7 mouse cellular contexts compared by ENCODE assay signal in genomic region chr5:142444791-142445531, GRCm38 (mm10). TPM values are rescaled to one million over a fixed set of nuclear protein-coding genes. Genes with fewer than 3 reads are reported as not detected.
A peak's percentile ranks its signal among the peaks of the same experiment; 100 is the strongest.
DNase-seq lines count a peak whose midpoint lies in the region; ATAC-seq lines count a peak whose summit lies in the region.

No protein-coding gene starts in this region.

- H3K9ac ChIP-seq in neural tube, embryonic 13.5 days, result peak overlapping the region; percentile 31; the same call in 1 of the 2 replicates
- H3K9ac ChIP-seq in embryonic facial prominence, embryonic 15.5 days, result no peak overlapping the region
- peak overlapping the region; percentile 20 for H3K9ac ChIP-seq in intestine, embryonic 16.5 days (ENCODE audit: low read depth, low read length)
- H3K9ac ChIP-seq in stomach, embryonic 15.5 days, result no peak overlapping the region

- WGBS in neural tube, embryonic 13.5 days, result 71% methylated on average over 11 of the region's 11 CpGs
- 61% methylated on average over 11 of the region's 11 CpGs for WGBS in embryonic facial prominence, embryonic 15.5 days
- 53% methylated on average over 11 of the region's 11 CpGs for whole genome bisulfite sequencing in intestine, embryonic 16.5 days
- 55% methylated on average over 11 of the region's 11 CpGs for WGBS in stomach, embryonic 15.5 days

- H3K4me3 ChIP-seq in neural tube, embryonic 13.5 days, result no peak overlapping the region
- H3K4me3 ChIP-seq in embryonic facial prominence, embryonic 15.5 days (replicated peaks), result no peak overlapping the region
- H3K4me3 ChIP-seq in intestine, embryonic 16.5 days (ENCODE audit: low read length), result no peak overlapping the region
- H3K4me3 ChIP-seq in stomach, embryonic 15.5 days (replicated peaks), result no peak overlapping the region

- no peak for ATAC-seq in neural tube, embryonic 13.5 days (ENCODE audit: low read depth)
- no peak for ATAC-seq in embryonic facial prominence, embryonic 15.5 days (ENCODE audit: insufficient number of reproducible peaks, low FRiP score, low TSS enrichment, low read depth)
- peak; percentile 56 for ATAC-seq in intestine, embryonic 16.5 days
- peak; percentile 32; the same call in 1 of the 2 replicates for ATAC-seq in stomach, embryonic 15.5 days (ENCODE audit: insufficient read depth, low FRiP score, low read depth)

- no peak for DNase-seq in neural tube, embryonic 10.5 days (ENCODE audit: extremely low spot score, low spot score)
- DNase-seq in layer of hippocampus, postnatal 14 days (ENCODE audit: low spot score in 2 of 2), result no peak
- DNase-seq in cerebellum, adult 9-10 months, result no peak

- H3K27ac ChIP-seq in neural tube, embryonic 13.5 days (replicated peaks), result 0 out of 2 replicates have a peak overlapping the region, but pooled peaks have one; percentile 34
- peak overlapping the region; percentile 44; the same call in 1 of the 2 replicates for H3K27ac ChIP-seq in embryonic facial prominence, embryonic 15.5 days (replicated peaks)
- peak overlapping the region; percentile 69 for H3K27ac ChIP-seq in intestine, embryonic 16.5 days (ENCODE audit: low read length)
- H3K27ac ChIP-seq in stomach, embryonic 15.5 days, result peak overlapping the region; percentile 48

- no peak overlapping the region for H3K4me2 ChIP-seq in neural tube, embryonic 13.5 days
- no peak overlapping the region for H3K4me2 ChIP-seq in embryonic facial prominence, embryonic 15.5 days (replicated peaks)
- no peak overlapping the region for H3K4me2 ChIP-seq in intestine, embryonic 16.5 days (ENCODE audit: low read depth, low read length)
- H3K4me2 ChIP-seq in stomach, embryonic 15.5 days, result no peak overlapping the region

- peaks cover 73% of the 10 kb centered on the region for H3K4me1 ChIP-seq in neural tube, embryonic 13.5 days (replicated peaks)
- H3K4me1 ChIP-seq in embryonic facial prominence, embryonic 15.5 days, result peaks cover 67% of the 10 kb centered on the region
- H3K4me1 ChIP-seq in intestine, embryonic 16.5 days (ENCODE audit: control insufficient read depth, insufficient read depth, low read length), result peaks cover 55% of the 10 kb centered on the region
- H3K4me1 ChIP-seq in stomach, embryonic 15.5 days, result peaks cover 47% of the 10 kb centered on the region

- no peaks in the 10 kb centered on the region for H3K9me3 ChIP-seq in neural tube, embryonic 13.5 days
- no peaks in the 10 kb centered on the region for H3K9me3 ChIP-seq in embryonic facial prominence, embryonic 15.5 days (replicated peaks)
- no peaks in the 10 kb centered on the region for H3K9me3 ChIP-seq in intestine, embryonic 16.5 days (ENCODE audit: control insufficient read depth, low read length)
- no peaks in the 10 kb centered on the region for H3K9me3 ChIP-seq in stomach, embryonic 15.5 days

- H3K27me3 ChIP-seq in neural tube, embryonic 13.5 days, result no peaks in the 10 kb centered on the region
- no peaks in the 10 kb centered on the region for H3K27me3 ChIP-seq in embryonic facial prominence, embryonic 15.5 days
- H3K27me3 ChIP-seq in intestine, embryonic 16.5 days (replicated peaks; ENCODE audit: control insufficient read depth, insufficient read depth, low read length), result no peaks in the 10 kb centered on the region
- H3K27me3 ChIP-seq in stomach, embryonic 15.5 days (replicated peaks), result no peaks in the 10 kb centered on the region

- peaks cover 7% of the 10 kb centered on the region for H3K36me3 ChIP-seq in neural tube, embryonic 13.5 days
- peaks cover 14% of the 10 kb centered on the region for H3K36me3 ChIP-seq in embryonic facial prominence, embryonic 15.5 days
- peaks cover 3% of the 10 kb centered on the region for H3K36me3 ChIP-seq in intestine, embryonic 16.5 days (ENCODE audit: control insufficient read depth, insufficient read depth, low read length)
- H3K36me3 ChIP-seq in stomach, embryonic 15.5 days, result peaks cover 5% of the 10 kb centered on the region; the same call in 1 of the 2 replicates

RNA-seq across cellular contexts. Expression of gene Ap5z1, which starts 18.8 kb away (rescaled TPM):
- polyA plus RNA-seq in neural tube, embryonic 13.5 days (2015; fragmentation: Nextera tagmentation; extraction: Ambion mirVana), result 10.9 and 14.1 TPM in 2 replicates
- polyA plus RNA-seq in embryonic facial prominence, embryonic 15.5 days (2015; fragmentation: Nextera tagmentation; extraction: Ambion mirVana), result 9.9 and 11.8 TPM in 2 replicates
- polyA plus RNA-seq in intestine, embryonic 16.5 days (2015; fragmentation: Nextera tagmentation; extraction: Ambion mirVana), result 17.3 and 21.6 TPM in 2 replicates
- 8.5 and 9.4 TPM in 2 replicates for polyA plus RNA-seq in stomach, embryonic 15.5 days (2015; fragmentation: Nextera tagmentation; extraction: Ambion mirVana)
- total RNA-seq in layer of hippocampus, postnatal 14 days (2021), result 10 to 100 TPM; 18.3 to 19.1 TPM

RNA-seq across cellular contexts. Expression of gene Foxk1, which starts 43.7 kb away (rescaled TPM):
- 5.6 and 7.2 TPM in 2 replicates for polyA plus RNA-seq in neural tube, embryonic 13.5 days (2015; fragmentation: Nextera tagmentation; extraction: Ambion mirVana)
- polyA plus RNA-seq in embryonic facial prominence, embryonic 15.5 days (2015; fragmentation: Nextera tagmentation; extraction: Ambion mirVana), result 6.5 and 6.6 TPM in 2 replicates
- polyA plus RNA-seq in intestine, embryonic 16.5 days (2015; fragmentation: Nextera tagmentation; extraction: Ambion mirVana), result 1.9 and 2.0 TPM in 2 replicates
- polyA plus RNA-seq in stomach, embryonic 15.5 days (2015; fragmentation: Nextera tagmentation; extraction: Ambion mirVana), result 5.6 and 5.7 TPM in 2 replicates
- 10 to 100 TPM; 37.9 to 39.7 TPM for total RNA-seq in layer of hippocampus, postnatal 14 days (2021)

Comparison
In these comparisons a context has a peak if more than half of its experiments do, and no peak if none do; other contexts are left out.
1. ATAC-seq: peak in intestine, embryonic 16.5 days (single experiment) and stomach, embryonic 15.5 days (single experiment); none in neural tube, embryonic 13.5 days (single experiment) and embryonic facial prominence, embryonic 15.5 days (single experiment).
2. H3K9ac ChIP-seq: peak in neural tube, embryonic 13.5 days (single experiment) and intestine, embryonic 16.5 days (single experiment); none in embryonic facial prominence, embryonic 15.5 days (single experiment) and stomach, embryonic 15.5 days (single experiment).
3. Peak in every context shown above with its lines, with median percentiles within 50 percentile points of each other: H3K27ac ChIP-seq.